Mouse (Mus musculus) thymus, adult 2 months (tissue): ENCODE measurements at regions not wholly inside any gene's neighbourhood (a gene's known extent, or its start where the extent isn't known, plus 50 kb on each side); places are given as distances from the start of the nearest gene placed in this dataset.
"Not testable (repeated sequence)": the region's sequence is repeated elsewhere in the genome, so short reads cannot be mapped to it uniquely, and the experiment has no call there.

Experiments
- DNase-seq: peaks from one replicate; pipeline ENCODE4 v3.0.0; 2021
- H3K27ac ChIP-seq: fragments of 200-500 bp; 2 replicates; pipeline ENCODE4 v1.5.1; 2012; ENCODE audit warnings: low read length, control low read depth; ENCODE audit not compliant: control insufficient read depth, insufficient read depth
- H3K27me3 ChIP-seq: fragments of 200-500 bp; 2 replicates; pipeline ENCODE4 v1.6.1; 2012; ENCODE audit warnings: mild to moderate bottlenecking, low read length, moderate library complexity, mixed read lengths; ENCODE audit not compliant: control insufficient read depth, insufficient read depth
- H3K36me3 ChIP-seq: fragments of 200-500 bp; 2 replicates; pipeline ENCODE4 v1.6.1; 2012; ENCODE audit warnings: mild to moderate bottlenecking, low read length, moderate library complexity; ENCODE audit not compliant: control insufficient read depth, insufficient read depth
- H3K4me1 ChIP-seq: fragments of 200-500 bp; replicated peaks from 2 replicates; pipeline ENCODE4 v1.6.1; 2012; ENCODE audit warnings: low read length; ENCODE audit not compliant: control insufficient read depth, insufficient read depth
- H3K4me3 ChIP-seq: fragments of 200-500 bp; 2 replicates; pipeline ENCODE4 v1.5.1; 2012; ENCODE audit warnings: mild to moderate bottlenecking, low read length, control low read depth, moderate library complexity; ENCODE audit not compliant: control insufficient read depth, insufficient read depth
- CTCF ChIP-seq: fragments of 200-500 bp; IDR thresholded peaks from 2 replicates; pipeline ENCODE4 v1.5.1; 2012; ENCODE audit warnings: mild to moderate bottlenecking, control low read depth, low read length, moderate library complexity, borderline replicate concordance; ENCODE audit not compliant: control insufficient read depth, poor library complexity, insufficient read depth; ENCODE audit errors: extremely low read depth
- POLR2A ChIP-seq: fragments of 200-500 bp; IDR thresholded peaks from 2 replicates; pipeline ENCODE4 v1.6.1; 2012; ENCODE audit warnings: mild to moderate bottlenecking, low read length, control low read depth, moderate library complexity; ENCODE audit not compliant: control insufficient read depth, poor library complexity, insufficient read depth; ENCODE audit errors: extremely low read depth
- WGBS: fragments of 180-500 bp; shearing (Covaris S2); methylation state at CpG from one replicate; pipeline ENCODE4 v1.1.7; 2018; 5-methylcytosine and 5-hydroxymethylcytosine counted together

DNA sequence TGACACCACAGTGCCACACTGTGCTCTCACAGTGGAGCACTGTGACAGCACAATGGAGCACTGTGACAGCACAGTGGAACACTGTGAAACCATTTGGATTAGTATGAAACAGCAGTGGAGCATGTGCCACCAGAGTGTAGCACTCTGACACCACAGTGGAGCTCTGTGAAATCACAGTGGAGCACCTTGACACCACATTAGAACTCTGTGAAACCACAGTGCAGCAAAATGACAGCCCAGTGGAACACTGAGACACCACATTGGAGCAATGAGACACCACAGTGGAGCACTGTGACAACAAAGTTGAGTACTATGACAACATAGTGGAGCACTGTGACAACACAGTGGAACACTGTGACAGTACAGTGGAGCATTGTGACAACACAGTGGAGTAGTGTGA, 112.2 kb upstream of the Vmn1r2 start:
- no peaks in the 10 kb centered on the region for H3K36me3 ChIP-seq
- no peak overlapping the region for H3K27ac ChIP-seq
- no peak for TF ChIP-seq CTCF
- no peak for TF ChIP-seq POLR2A
- no peak for DNase-seq
- H3K4me3 ChIP-seq, result no peak overlapping the region
- no peaks in the 10 kb centered on the region for H3K27me3 ChIP-seq
- H3K4me1 ChIP-seq, result no peaks in the 10 kb centered on the region

DNA sequence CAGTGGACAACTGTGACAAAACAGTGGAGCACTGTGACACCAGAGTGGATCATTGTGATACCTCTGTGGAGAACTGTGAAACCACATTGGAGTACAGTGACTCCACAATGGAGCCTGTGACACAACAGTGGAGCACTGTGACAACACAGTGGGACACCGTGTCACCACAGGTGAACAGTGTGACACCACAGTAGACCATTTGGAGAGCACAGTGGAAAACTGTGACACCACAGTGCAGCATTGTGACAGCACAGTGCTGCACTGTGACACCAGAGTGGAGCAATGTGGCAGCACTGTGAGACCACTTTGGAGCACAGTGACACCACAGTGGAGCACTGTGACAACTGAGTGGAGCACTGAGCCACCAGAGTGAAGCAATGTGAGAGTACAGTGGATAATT, 111.7 kb upstream of the Vmn1r2 start:
- Histone ChIP-seq H3K4me1 (no peaks in the 10 kb centered on the region), H3K4me3 (no peak overlapping the region), H3K36me3 (no peaks in the 10 kb centered on the region), H3K27ac (no peak overlapping the region), H3K27me3 (no peaks in the 10 kb centered on the region)
- no peak for DNase-seq
- no peak for TF ChIP-seq POLR2A
- TF ChIP-seq CTCF, result no peak
- WGBS, result 85% methylated on average over 1 of the region's 1 CpGs

DNA sequence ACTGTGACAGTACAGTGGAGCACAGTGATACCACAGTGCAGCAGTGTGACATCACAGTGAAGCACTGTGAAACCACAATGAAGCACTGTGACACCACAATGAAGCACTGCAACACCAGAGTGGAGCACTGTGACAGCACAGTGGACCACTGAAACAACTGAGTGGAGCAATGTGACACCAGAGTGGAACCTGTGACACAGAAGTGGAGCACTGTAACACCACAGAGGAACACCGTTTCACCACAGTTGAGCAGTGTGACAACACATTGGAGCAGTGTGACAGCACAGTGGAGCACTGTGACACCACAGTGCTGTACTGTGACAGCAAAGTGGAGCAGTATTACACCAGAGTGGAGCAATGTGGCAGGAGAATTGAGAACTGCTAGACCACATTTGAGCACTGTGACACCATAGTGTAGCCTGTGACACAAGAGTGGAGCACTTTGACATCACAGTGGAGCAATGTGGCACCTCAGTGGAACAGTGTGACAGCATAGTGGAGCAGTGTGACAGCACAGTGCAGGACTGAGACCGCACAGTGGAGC, 107.5 kb upstream of the Vmn1r2 start:
- H3K4me3 ChIP-seq, result no peak overlapping the region
- no peak for DNase-seq
- 62% methylated on average over 2 of the region's 2 CpGs for WGBS
- H3K36me3 ChIP-seq, result no peaks in the 10 kb centered on the region
- H3K4me1 ChIP-seq, result no peaks in the 10 kb centered on the region
- no peak overlapping the region for H3K27ac ChIP-seq
- no peak for TF ChIP-seq POLR2A
- no peaks in the 10 kb centered on the region for H3K27me3 ChIP-seq

DNA sequence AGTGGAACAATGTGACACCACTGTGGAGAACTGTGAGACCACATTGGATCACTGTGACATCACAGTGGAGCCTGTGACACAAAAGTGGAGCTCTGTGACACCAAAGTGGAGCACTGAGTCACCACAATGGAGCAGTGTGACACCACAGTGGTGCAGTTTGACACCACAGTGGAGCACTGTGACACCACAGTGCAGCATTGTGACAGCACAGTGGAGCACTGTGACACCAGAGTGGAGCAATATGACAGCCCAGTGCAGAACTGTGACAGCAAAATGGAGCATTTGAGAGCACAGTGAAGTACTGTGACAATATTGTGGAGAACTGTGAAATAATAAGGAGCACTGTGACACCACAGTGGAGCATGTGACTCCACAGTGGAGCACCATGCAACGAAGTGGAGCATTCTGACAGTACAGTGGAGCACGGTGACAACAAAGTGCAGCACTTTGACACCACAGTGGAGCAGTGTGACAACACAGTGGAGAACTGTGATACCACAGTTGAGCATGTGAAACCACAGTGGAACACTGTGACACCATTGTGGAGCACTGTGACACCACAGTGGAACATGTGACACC, 105.0 kb upstream of the Vmn1r2 start:
- TF ChIP-seq CTCF (no peak), POLR2A (no peak)
- DNase-seq, result no peak

DNA sequence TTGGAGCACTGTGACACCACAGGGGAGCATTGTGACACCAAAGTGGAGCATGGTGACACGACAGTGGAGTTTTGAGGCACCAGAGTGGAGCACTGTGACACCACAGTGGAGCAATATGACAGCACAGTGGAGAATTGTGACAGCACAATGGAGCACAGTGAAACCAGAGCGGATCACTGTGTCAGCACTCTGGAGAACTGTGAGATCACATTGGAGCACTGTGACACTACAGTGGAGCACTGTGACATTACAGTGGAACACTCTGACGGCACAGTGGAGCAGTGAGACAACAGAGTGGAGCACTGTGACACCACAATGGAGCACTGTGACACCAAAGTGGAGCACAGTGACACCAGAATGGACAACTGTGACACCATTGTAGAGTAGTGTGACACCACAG, 103.2 kb upstream of the Vmn1r2 start:
- TF ChIP-seq POLR2A (no peak), CTCF (no peak)
- H3K4me1 ChIP-seq, result no peaks in the 10 kb centered on the region
- DNase-seq, result no peak
- WGBS, result 56% methylated on average over 3 of the region's 3 CpGs
- H3K27ac ChIP-seq, result no peak overlapping the region
- no peaks in the 10 kb centered on the region for H3K36me3 ChIP-seq
- H3K4me3 ChIP-seq, result no peak overlapping the region
- H3K27me3 ChIP-seq, result no peaks in the 10 kb centered on the region

More for the DNA sequence above, 105.0 kb upstream of the Vmn1r2 start:
- Histone ChIP-seq H3K27ac (no peak overlapping the region), H3K4me3 (no peak overlapping the region), H3K36me3 (no peaks in the 10 kb centered on the region), H3K4me1 (no peaks in the 10 kb centered on the region), H3K27me3 (no peaks in the 10 kb centered on the region)
- WGBS, result 73% methylated on average over 2 of the region's 2 CpGs

DNA sequence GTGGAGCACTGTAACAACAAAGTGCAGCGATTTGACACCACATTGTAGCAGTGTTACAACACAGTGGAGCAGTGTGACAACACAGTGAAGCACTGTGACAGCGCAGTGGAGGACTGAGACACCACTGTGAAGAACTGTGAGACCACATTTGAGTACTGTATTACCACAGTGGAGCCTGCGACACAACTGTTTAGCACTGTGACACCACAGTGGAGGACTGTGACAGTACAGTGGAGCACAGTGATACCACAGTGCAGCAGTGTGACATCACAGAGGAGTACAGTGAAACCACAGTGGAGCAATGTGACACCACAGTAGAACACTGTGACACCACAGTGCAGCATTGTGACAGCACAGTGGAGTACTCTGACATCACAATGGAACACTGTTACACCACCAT, 102.5 kb upstream of the Vmn1r2 start:
- 39% methylated on average over 3 of the region's 3 CpGs for WGBS
- TF ChIP-seq POLR2A (no peak), CTCF (no peak)
- H3K36me3 ChIP-seq, result no peaks in the 10 kb centered on the region
- no peak overlapping the region for H3K27ac ChIP-seq
- no peak for DNase-seq
- no peaks in the 10 kb centered on the region for H3K27me3 ChIP-seq
- H3K4me3 ChIP-seq, result no peak overlapping the region
- no peaks in the 10 kb centered on the region for H3K4me1 ChIP-seq

DNA sequence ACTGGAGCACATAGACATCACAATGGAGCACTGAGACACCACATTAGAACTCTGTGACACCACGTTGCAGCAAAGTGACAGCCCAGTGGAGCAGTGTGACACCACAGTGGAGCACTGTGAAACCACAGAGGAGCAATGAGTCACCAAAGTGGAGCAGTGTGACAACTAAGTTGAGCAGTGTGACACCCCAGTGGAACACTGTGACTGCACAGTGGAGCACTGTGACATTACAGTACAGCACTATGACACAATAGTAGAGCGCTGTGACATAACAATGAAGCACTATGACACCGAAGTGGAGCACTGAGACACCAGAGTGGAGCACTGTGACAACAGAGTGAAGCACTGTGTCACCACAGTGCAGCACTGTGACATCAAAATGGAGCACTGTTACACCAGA, 101.8 kb upstream of the Vmn1r2 start:
- 70% methylated on average over 3 of the region's 3 CpGs for WGBS
- H3K36me3 ChIP-seq, H3K27me3 ChIP-seq, H3K4me3 ChIP-seq, DNase-seq, H3K4me1 ChIP-seq, H3K27ac ChIP-seq: not testable (repeated sequence)
